Mouse (Mus musculus): ENCODE results near the gene Hectd1. TPM values are rescaled to one million over a fixed set of nuclear protein-coding genes. Genes with fewer than 3 reads are reported as not detected.
A peak's percentile ranks its signal among the peaks of the same experiment; 100 is the strongest.

Gene Hectd1
- total RNA-seq, 1 experiment from 2014 or later = 180 TPM

GRCm38 (mm10) chr12:51847953-51848680 is 18.8 kb upstream of the Hectd1 start:
- 0 out of 2 replicates have a peak, but pooled peaks have one; percentile 8 for ATAC-seq (replicated peaks; ENCODE audit: insufficient number of reproducible peaks, low FRiP score, low TSS enrichment, poor library complexity, severe bottlenecking)

GRCm38 (mm10) chr12:51845261-51845660 is 15.9 kb upstream of the Hectd1 start:
- ATAC-seq (replicated peaks; ENCODE audit: insufficient number of reproducible peaks, low FRiP score, low TSS enrichment, poor library complexity, severe bottlenecking) = no peak

GRCm38 (mm10) chr12:51844771-51845256 is 15.5 kb upstream of the Hectd1 start:
- ATAC-seq (replicated peaks; ENCODE audit: insufficient number of reproducible peaks, low FRiP score, low TSS enrichment, poor library complexity, severe bottlenecking) = peak; percentile 98

- ATAC-seq (replicated peaks; ENCODE audit: insufficient number of reproducible peaks, low FRiP score, low TSS enrichment, poor library complexity, severe bottlenecking) = no peak
Measured at GRCm38 (mm10) chr12:51843576-51844520, 14.5 kb upstream of the Hectd1 start.

GRCm38 (mm10) chr12:51842081-51842864 is 12.9 kb upstream of the Hectd1 start:
- ATAC-seq (replicated peaks; ENCODE audit: insufficient number of reproducible peaks, low FRiP score, low TSS enrichment, poor library complexity, severe bottlenecking) = no peak

GRCm38 (mm10) chr12:51839856-51840255 is 10.5 kb upstream of the Hectd1 start:
- ATAC-seq (replicated peaks; ENCODE audit: insufficient number of reproducible peaks, low FRiP score, low TSS enrichment, poor library complexity, severe bottlenecking) = no peak

GRCm38 (mm10) chr12:51835219-51835618 is 5.9 kb upstream of the Hectd1 start:
- no peak for ATAC-seq (replicated peaks; ENCODE audit: insufficient number of reproducible peaks, low FRiP score, low TSS enrichment, poor library complexity, severe bottlenecking)

GRCm38 (mm10) chr12:51831931-51832330 is 2.6 kb upstream of the Hectd1 start:
- ATAC-seq (replicated peaks; ENCODE audit: insufficient number of reproducible peaks, low FRiP score, low TSS enrichment, poor library complexity, severe bottlenecking) = no peak

- no peak for ATAC-seq (replicated peaks; ENCODE audit: insufficient number of reproducible peaks, low FRiP score, low TSS enrichment, poor library complexity, severe bottlenecking)
Measured at GRCm38 (mm10) chr12:51831296-51831695, 2.0 kb upstream of the Hectd1 start.

- no peak for ATAC-seq (replicated peaks; ENCODE audit: insufficient number of reproducible peaks, low FRiP score, low TSS enrichment, poor library complexity, severe bottlenecking)
Measured at GRCm38 (mm10) chr12:51830671-51831070, 1.3 kb upstream of the Hectd1 start.

- 0 out of 2 replicates have a peak, but pooled peaks have one; percentile 37 for ATAC-seq (replicated peaks; ENCODE audit: insufficient number of reproducible peaks, low FRiP score, low TSS enrichment, poor library complexity, severe bottlenecking)
Measured at GRCm38 (mm10) chr12:51830077-51830402, 704 bp upstream of the Hectd1 start.

GRCm38 (mm10) chr12:51828716-51829289 is 533 bp downstream of the Hectd1 start:
- peak; percentile 24 for ATAC-seq (replicated peaks; ENCODE audit: insufficient number of reproducible peaks, low FRiP score, low TSS enrichment, poor library complexity, severe bottlenecking)

- ATAC-seq (replicated peaks; ENCODE audit: insufficient number of reproducible peaks, low FRiP score, low TSS enrichment, poor library complexity, severe bottlenecking) = no peak
Measured at GRCm38 (mm10) chr12:51827958-51828650, 1.2 kb downstream of the Hectd1 start.

- ATAC-seq (replicated peaks; ENCODE audit: insufficient number of reproducible peaks, low FRiP score, low TSS enrichment, poor library complexity, severe bottlenecking) = no peak
Measured at GRCm38 (mm10) chr12:51825338-51825737, 4.0 kb downstream of the Hectd1 start.

- no peak for ATAC-seq (replicated peaks; ENCODE audit: insufficient number of reproducible peaks, low FRiP score, low TSS enrichment, poor library complexity, severe bottlenecking)
Measured at GRCm38 (mm10) chr12:51823311-51823710, 6.0 kb downstream of the Hectd1 start.

- ATAC-seq (replicated peaks; ENCODE audit: insufficient number of reproducible peaks, low FRiP score, low TSS enrichment, poor library complexity, severe bottlenecking) = no peak
Measured at GRCm38 (mm10) chr12:51822861-51823260, 6.5 kb downstream of the Hectd1 start.

GRCm38 (mm10) chr12:51822236-51822635 is 7.1 kb downstream of the Hectd1 start:
- no peak for ATAC-seq (replicated peaks; ENCODE audit: insufficient number of reproducible peaks, low FRiP score, low TSS enrichment, poor library complexity, severe bottlenecking)

GRCm38 (mm10) chr12:51821256-51821655 is 8.1 kb downstream of the Hectd1 start:
- ATAC-seq (replicated peaks; ENCODE audit: insufficient number of reproducible peaks, low FRiP score, low TSS enrichment, poor library complexity, severe bottlenecking) = no peak
